Mouse (Mus musculus) frontal cortex, postnatal 25 days (tissue): Measurements from ENCODE around the gene Herc4.
"Not testable (repeated sequence)": the region's sequence is repeated elsewhere in the genome, so short reads cannot be mapped to it uniquely, and the experiment has no call there.

Experiments
- DNase-seq, 2 experiments: peaks; one replicate each; pipeline ENCODE4 v3.0.0; 2022; ENCODE audit warnings: low spot score in 2 of 2

Herc4 gene

GRCm38 (mm10) chr10:63351099-63351498 is 107.5 kb downstream of the Herc4 start:
- DNase-seq, result not testable (repeated sequence)

- DNase-seq, result peak in 1 of 2 experiments; percentile 11
Observed at GRCm38 (mm10) chr10:63352111-63352510, 108.5 kb downstream of the Herc4 start.

- DNase-seq, result no peak
Observed at GRCm38 (mm10) chr10:63360502-63360901, 116.9 kb downstream of the Herc4 start.

GRCm38 (mm10) chr10:63365918-63366455 is 122.4 kb downstream of the Herc4 start:
- DNase-seq, result no peak

- no peak for DNase-seq
Observed at GRCm38 (mm10) chr10:63367386-63367785, 123.8 kb downstream of the Herc4 start.
